Mouse (Mus musculus): ENCODE data around the gene Dnajc4. TPM values are rescaled to one million over a fixed set of nuclear protein-coding genes. Genes with fewer than 3 reads are reported as not detected.

Dnajc4 gene
- total RNA-seq, 2 experiments from 2014 or later: 33.9 to 38.4 TPM

DNA sequence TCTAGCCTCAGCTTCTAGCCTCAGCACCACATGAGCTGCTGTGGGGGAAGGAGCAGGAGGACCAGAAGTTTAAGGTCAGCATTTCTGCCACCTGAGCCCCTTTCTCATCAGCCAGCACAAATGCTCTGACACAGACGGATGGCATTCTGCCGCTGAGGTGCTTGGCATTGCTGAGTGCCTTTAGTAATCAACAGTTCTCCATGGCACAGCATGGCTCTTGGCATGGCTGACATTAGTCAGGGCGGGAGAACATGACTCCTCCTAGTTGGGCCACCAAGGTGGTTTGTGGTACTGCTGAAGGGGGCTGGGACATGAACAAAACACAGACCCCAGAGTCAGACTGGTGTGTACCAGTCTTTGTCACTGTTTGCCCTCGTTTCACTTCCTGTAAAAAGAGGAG lies 44.2 kb downstream of the Dnajc4 start:
- no peak for DNase-seq (ENCODE audit: low spot score)

DNA sequence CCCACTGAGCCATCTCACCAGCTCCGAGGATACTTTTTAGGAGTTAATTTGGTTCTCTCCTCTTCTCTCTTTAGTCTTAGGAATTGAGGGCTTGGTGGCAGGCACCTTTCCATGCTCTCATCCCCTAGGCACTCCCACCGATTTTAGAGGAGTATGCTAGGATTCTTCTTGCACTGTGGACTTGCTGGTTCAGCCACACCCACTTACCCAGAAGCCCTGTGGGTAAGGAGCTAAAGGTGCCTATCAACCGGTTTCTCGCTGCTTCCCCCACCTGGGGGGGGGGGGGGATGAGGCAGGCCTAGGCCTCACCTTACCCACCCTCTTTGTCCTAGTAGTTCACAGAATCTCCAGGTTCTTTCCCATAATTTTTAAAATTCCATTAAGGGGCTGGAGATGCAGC lies 44.6 kb downstream of the Dnajc4 start:
- no peak for DNase-seq (ENCODE audit: low spot score)

GRCm38 (mm10) chr19:6943709-6944108 lies 48.7 kb downstream of the Dnajc4 start:
- no peak for DNase-seq (ENCODE audit: low spot score)

DNA sequence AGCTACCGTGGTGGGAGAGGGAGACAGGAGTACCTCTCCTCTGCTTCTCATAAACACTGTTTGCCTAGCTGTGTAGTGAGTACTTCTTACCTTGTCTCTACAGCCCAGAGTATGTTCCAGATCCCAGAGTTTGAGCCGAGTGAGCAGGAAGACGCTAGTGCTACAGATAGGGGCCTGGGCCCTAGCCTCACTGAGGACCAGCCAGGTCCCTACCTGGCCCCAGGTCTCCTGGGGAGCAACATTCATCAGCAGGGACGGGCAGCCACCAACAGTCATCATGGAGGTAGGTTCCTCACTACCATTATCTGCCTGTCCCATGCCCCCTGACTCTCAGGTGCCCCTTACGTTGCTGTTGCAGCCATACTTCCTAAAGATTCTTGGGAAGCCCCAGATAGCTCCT lies 49.6 kb downstream of the Dnajc4 start:
- no peak for DNase-seq (ENCODE audit: low spot score)

- peak; percentile 95 for DNase-seq (ENCODE audit: low spot score)
Measured at GRCm38 (mm10) chr19:6942249-6942691, 50.1 kb downstream of the Dnajc4 start, which contains the start of gene Gpr137. Gene Gpr137, minus strand, starts transcription at chr19:6942480.

DNA sequence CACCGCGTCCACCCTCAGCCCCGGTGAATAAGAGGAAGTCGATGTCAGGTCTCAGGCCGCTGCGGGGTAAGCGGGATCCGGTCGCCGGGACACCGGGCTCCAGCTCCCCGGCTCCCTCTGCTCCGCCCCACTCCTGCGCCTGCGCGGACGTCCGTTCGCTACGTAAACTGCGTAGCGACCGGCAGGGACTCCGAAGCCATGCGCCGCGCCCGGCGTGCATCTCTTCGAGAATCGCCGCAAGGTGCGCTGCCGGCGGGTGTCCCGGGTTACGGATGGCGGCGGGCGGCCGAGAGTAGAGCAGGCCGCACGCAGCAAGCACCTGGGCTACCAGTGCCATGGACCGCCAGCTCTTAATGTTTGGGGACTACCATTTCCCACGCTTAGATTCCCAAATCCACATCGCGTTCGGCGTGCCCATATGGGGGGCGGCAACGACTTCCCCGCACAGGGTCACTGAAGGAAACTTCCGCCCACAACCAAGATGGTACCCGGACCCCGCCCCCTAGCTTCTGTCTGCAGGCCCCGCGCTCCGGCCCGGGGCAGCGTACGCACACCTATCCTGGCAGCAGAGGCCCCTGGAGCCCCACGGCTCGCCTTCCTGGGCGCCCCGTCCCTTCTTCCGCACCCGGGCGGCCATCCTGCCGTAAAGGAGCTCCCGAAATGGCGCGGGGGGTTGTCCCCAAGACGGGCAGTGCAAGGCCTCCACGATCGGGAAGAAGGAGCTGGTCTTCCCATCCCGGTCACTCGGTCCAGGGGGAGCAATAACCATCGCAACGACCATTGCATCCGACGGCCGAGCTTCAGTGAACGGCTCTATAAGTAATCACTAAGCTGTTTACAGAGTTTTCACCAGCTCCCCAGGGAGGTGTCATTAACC lies 50.8 kb downstream of the Dnajc4 start, which contains the start of gene Bad:
TSS of gene Bad (plus strand) at position 490 of the 877 bp plus-strand sequence.
- DNase-seq (ENCODE audit: low spot score): peak; percentile 93

DNA sequence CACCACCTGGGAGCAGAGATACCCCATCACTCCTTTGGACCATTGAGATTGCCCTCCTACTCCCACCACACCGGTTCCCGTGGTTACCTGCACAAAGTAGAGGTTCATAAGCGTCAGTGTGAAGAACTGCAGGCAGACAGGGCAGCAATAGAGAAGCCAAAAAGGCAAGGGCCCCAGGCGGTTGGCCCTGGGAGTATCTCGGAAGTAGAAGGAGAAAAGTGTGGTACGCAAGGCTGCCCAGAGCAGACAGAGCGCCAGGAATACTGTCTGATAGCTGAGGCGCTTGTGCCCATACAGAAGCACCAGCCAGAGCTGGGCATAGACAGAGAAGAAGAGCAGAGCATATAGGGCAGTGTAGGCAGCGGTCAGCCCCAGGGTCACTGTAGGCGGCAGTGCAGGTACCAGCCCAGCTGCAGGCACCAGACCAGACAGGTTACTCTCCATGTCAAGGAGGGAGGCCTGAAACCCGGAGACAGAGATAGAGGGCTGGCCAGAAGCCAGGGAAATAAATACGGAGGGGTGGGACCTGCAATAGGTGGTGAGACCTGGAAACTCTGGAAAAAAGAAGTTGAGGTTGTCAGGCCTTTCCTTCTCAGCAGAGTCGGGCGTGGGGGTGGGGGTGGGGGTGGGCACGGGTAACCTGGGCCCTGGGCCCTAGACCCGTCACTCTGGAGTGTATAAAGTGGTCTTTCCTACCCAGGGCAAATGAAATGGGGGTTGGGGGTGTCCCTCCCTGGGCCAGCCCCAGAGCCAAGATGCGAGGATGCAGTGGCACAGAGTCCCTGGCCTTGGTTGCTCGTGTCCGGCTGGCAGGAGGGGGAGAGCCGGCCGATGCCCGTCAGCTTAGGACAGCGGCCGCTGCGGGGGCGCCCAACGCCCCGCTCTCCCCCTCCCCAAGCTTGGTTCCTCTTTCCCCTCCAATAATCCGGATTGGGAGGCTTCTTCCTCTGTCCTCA lies 51.7 kb downstream of the Dnajc4 start:
- no peak for DNase-seq (ENCODE audit: low spot score)

DNA sequence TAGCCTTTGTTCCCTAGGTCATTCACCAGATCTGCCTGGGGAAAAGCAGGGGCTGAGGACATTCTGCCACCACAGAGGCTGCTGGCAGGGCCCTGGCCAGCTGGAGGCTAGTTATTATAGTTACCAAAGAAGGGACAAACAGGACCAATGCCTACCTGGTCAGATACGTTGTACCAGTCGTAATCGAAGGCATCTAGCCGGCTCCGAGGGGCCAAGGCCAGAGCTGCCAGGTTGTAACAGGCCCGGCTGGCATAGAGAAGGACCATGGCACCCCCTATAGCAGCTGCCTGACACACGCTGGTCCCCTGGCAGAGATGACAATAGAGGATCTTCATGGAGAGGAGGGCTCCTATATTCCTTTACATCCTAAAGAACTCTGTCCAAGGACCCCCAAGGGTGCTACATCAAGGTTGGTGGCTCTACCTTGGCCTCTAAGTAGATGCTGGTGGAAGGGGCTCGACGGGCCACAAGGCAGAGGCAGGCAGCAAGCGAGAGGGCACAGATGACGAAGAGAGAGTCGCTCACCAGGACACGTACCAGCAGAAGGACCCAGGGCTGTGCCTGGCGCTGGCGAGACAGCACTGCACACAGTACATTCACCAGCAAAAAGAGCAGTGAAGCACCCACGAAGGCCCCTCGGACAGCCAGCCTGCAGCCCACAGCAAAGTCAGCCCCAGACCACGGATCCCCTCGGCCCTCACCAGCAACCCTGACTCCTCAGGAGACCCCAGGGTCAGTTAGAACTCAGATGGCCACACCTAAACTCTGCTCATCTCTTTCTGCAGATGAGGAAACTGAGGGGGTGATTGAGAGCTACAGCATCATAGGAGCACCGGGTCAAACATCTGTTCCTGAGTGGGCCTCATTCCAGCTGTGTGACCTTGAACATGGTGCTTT lies 53.0 kb downstream of the Dnajc4 start:
- no peak for DNase-seq (ENCODE audit: low spot score)

Other genes starting within 250 kb of the Dnajc4 start
- 10 to 100 TPM in 1 of 2 experiments, 1 to 10 TPM in 1; 9.1 to 10.6 TPM for gene Rps6ka4, start 151.9 kb downstream of the Dnajc4 start, total RNA-seq (2021)
- gene Ccdc88b, start 134.4 kb downstream of the Dnajc4 start, total RNA-seq (2021): under 1 TPM; 0.46 to 0.74 TPM
- gene Trmt112, start 82.9 kb downstream of the Dnajc4 start, total RNA-seq (2021): 10 to 100 TPM; 43.9 to 44.7 TPM
- gene Prdx5, start 82.5 kb downstream of the Dnajc4 start, total RNA-seq (2021): 100 to 1,000 TPM; 219 to 239 TPM
- 10 to 100 TPM; 76.5 to 93.1 TPM for gene Esrra, start 70.8 kb downstream of the Dnajc4 start, total RNA-seq (2021)
- not detected for gene Catsperz, start 67.2 kb downstream of the Dnajc4 start, total RNA-seq (2021)
- not detected for gene Kcnk4, start 58.1 kb downstream of the Dnajc4 start, total RNA-seq (2021)
- 10 to 100 TPM in 1 of 2 experiments, 1 to 10 TPM in 1; 9.7 to 12.2 TPM for gene Bad, start 50.7 kb downstream of the Dnajc4 start, total RNA-seq (2021)
- gene Gpr137, start 50.1 kb downstream of the Dnajc4 start, total RNA-seq (2021): 10 to 100 TPM; 10.0 to 10.4 TPM
- gene Ppp1r14b, start 17.6 kb downstream of the Dnajc4 start, total RNA-seq (2021): 100 to 1,000 TPM; 117 to 145 TPM
- 10 to 100 TPM; 10.2 to 11.3 TPM for gene Plcb3, start 16.1 kb downstream of the Dnajc4 start, total RNA-seq (2021)
- 10 to 100 TPM in 1 of 2 experiments, 1 to 10 TPM in 1; 8.2 to 13.1 TPM for gene Fkbp2, start 12.1 kb downstream of the Dnajc4 start, total RNA-seq (2021)
- 100 to 1,000 TPM; 181 to 206 TPM for gene Vegfb, start 4.9 kb downstream of the Dnajc4 start, total RNA-seq (2021)
- 10 to 100 TPM; 12.0 to 13.7 TPM for gene Nudt22, start 3.5 kb upstream of the Dnajc4 start, total RNA-seq (2021)
- gene Trpt1, start 3.6 kb upstream of the Dnajc4 start, total RNA-seq (2021): 10 to 100 TPM; 24.4 to 26.4 TPM
- under 1 TPM; 0.64 to 0.93 TPM for gene Fermt3, start 26.9 kb upstream of the Dnajc4 start, total RNA-seq (2021)
- 10 to 100 TPM; 89.7 to 98.5 TPM for gene Stip1, start 47.4 kb upstream of the Dnajc4 start, total RNA-seq (2021)
- gene Macrod1, start 64.2 kb upstream of the Dnajc4 start, total RNA-seq (2021): 100 to 1,000 TPM; 276 to 311 TPM
- 1 to 10 TPM; 1.1 to 1.9 TPM for gene Flrt1, start 113.2 kb upstream of the Dnajc4 start, total RNA-seq (2021)
- gene Otub1, start 213.7 kb upstream of the Dnajc4 start, total RNA-seq (2021): 10 to 100 TPM; 50.8 to 57.0 TPM
- 100 to 1,000 TPM in 1 of 2 experiments, 10 to 100 TPM in 1; 72.3 to 102 TPM for gene Cox8a, start 225.0 kb upstream of the Dnajc4 start, total RNA-seq (2021)
- 10 to 100 TPM; 11.6 to 12.2 TPM for gene Naa40, start 248.6 kb upstream of the Dnajc4 start, total RNA-seq (2021)

Data from gastrocnemius, adult 18-20 months (tissue).